Mouse (Mus musculus) megakaryocyte progenitor cell, adult 5-6 weeks (primary cell): ENCODE measurements around the gene Patj. TPM values are rescaled to one million over a fixed set of nuclear protein-coding genes. Genes with fewer than 3 reads are reported as not detected.
"Not testable (repeated sequence)": the region's sequence is repeated elsewhere in the genome, so short reads cannot be mapped to it uniquely, and the experiment has no call there.

Source experiments
- ATAC-seq: replicated peaks from 2 replicates; pipeline ENCODE4 v1.8.0; 2016; ENCODE audit warnings: mild to moderate bottlenecking, moderate TSS enrichment, inconsistent platforms; ENCODE audit not compliant: poor library complexity
- total RNA-seq, 2 experiments: library from RNA; stranded (forward) in 1 of 2; stranded (reverse) in 1 of 2; fragments of 157-497, 149-512 nt in 1 of 2; fragments of 200-1000 nt in 1 of 2; gene quantifications; 2 replicates each; pipeline versions ENCODE4 v1.2.3 to v1.2.4; 2015 to 2017

Patj gene
- total RNA-seq (2015): 0.76 and 1.8 TPM in 2 replicates
- total RNA-seq (2017): 3.6 and 10.0 TPM in 2 replicates

GRCm38 (mm10) chr4:98395690-98396437, at the start of gene Patj:
Gene Patj, plus strand, starts transcription at chr4:98395785.
- ATAC-seq: peak; percentile 74

- ATAC-seq: no peak
These were observed 47.0 kb upstream of the Patj start for GRCm38 (mm10) chr4:98348580-98348979.

GRCm38 (mm10) chr4:98358034-98358809, 37.4 kb upstream of the Patj start:
- ATAC-seq: no peak

- peak; percentile 80 for ATAC-seq
These were observed 20.2 kb upstream of the Patj start for GRCm38 (mm10) chr4:98375401-98375800.

- no peak for ATAC-seq
These were observed 18.6 kb upstream of the Patj start for GRCm38 (mm10) chr4:98376943-98377342.

- ATAC-seq: peak; percentile 98
These were observed 12.7 kb upstream of the Patj start, which contains the start of gene Tm2d1 for GRCm38 (mm10) chr4:98382716-98383424. Gene Tm2d1, minus strand, starts transcription at chr4:98383306.

- ATAC-seq: no peak
These were observed 10.5 kb upstream of the Patj start for GRCm38 (mm10) chr4:98385036-98385435.

- ATAC-seq: no peak
These were observed 267 bp upstream of the Patj start for GRCm38 (mm10) chr4:98395346-98395689.

- no peak for ATAC-seq
These were observed 5.5 kb downstream of the Patj start for GRCm38 (mm10) chr4:98400926-98401583.

- no peak for ATAC-seq
These were observed 6.0 kb downstream of the Patj start for GRCm38 (mm10) chr4:98401584-98401962.

GRCm38 (mm10) chr4:98403492-98403891, 7.9 kb downstream of the Patj start:
- peak; percentile 63 for ATAC-seq

GRCm38 (mm10) chr4:98404412-98404811, 8.8 kb downstream of the Patj start:
- ATAC-seq: no peak

GRCm38 (mm10) chr4:98408455-98408854, 12.9 kb downstream of the Patj start:
- ATAC-seq: no peak

- not testable (repeated sequence) for ATAC-seq
These were observed 19.6 kb downstream of the Patj start for GRCm38 (mm10) chr4:98415150-98415549.

GRCm38 (mm10) chr4:98428371-98428770, 32.8 kb downstream of the Patj start:
- no peak for ATAC-seq

GRCm38 (mm10) chr4:98435641-98436457, 40.3 kb downstream of the Patj start:
- ATAC-seq: peak; percentile 43

- peak; percentile 87 for ATAC-seq
These were observed 41.2 kb downstream of the Patj start for GRCm38 (mm10) chr4:98436664-98437363.

GRCm38 (mm10) chr4:98439261-98440005, 43.8 kb downstream of the Patj start:
- no peak for ATAC-seq

- ATAC-seq: no peak
These were observed 45.7 kb downstream of the Patj start for GRCm38 (mm10) chr4:98441248-98441647.
